Mouse (Mus musculus) heart, postnatal 10 days (tissue): Measurements from ENCODE around the gene Clps. TPM values are rescaled to one million over a fixed set of nuclear protein-coding genes. Genes with fewer than 3 reads are reported as not detected.
"Not testable (repeated sequence)": the region's sequence is repeated elsewhere in the genome, so short reads cannot be mapped to it uniquely, and the experiment has no call there.

Source experiments
- DNase-seq, 2 experiments: peaks; one replicate each; pipeline ENCODE4 v3.0.0; 2021
- intact Hi-C: fragments of 180-260 bp; cut with DNase I; formaldehyde crosslinking; loops from one replicate; pipeline ENCODE4 v1.15.1; 2025
- total RNA-seq, 2 experiments: library from RNA; stranded (reverse); gene quantifications; 2 replicates each; pipeline ENCODE4 v1.2.3; 2021

Clps gene
- total RNA-seq, 2 experiments from 2014 or later, result not detected

DNA sequence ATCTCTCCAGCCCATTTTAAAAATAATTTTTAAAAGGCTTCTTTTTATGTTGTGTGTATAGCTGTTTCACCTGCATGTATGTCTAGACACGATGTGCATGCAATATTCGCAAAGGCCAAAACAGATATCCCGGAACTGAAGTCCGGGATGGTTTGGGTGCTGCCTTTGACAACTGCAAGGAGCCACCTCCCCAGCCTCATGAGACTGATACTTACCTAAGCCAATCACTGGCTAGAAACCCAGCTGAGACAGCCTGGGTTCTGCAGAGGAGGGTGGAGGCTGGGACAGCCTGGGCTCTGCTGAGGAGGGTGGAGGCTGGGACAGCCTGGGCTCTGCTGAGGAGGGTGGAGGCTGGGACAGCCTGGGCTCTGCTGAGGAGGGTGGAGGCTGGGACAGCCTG is 6.5 kb downstream of the Clps start:
- DNase-seq, intact Hi-C loops: not testable (repeated sequence)

DNA sequence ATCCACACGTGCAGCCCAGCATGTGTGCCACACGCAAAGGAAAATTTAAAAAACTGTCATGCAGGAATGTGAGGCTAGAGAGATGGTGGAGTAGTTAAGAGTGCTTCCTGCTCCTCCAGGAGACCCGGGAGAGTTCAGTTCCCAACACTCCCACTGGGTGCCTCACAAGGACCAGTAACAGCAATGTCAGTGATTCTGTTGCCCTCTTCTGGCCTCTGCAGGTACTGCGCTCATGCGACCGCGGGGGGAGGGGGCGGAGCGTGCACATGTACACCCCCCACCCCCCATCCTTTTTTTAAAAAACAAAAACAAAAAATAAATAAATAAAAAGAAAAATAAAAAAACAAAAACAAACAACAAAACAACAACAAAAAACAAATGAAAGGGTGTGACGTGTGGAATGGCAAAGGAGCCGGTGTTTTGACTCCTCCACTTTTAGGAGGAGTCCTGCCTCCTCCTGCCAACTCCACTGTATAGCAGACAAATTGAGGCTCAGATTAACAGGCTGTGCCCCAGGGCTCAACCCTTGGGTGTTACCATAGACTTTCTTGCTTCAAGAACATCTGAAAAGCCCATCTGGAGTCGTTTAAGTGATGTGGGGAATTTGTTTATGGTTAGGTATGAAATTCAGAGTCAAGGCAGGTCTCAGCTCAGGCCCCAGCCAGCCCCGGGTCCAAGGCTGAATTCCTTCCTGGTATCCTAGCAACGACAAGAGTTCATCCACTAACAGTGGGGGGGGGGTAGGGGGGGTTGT is 7.3 kb downstream of the Clps start:
- peak; percentile 73 to 84 for DNase-seq
- intact Hi-C loops, result no loop called here

DNA sequence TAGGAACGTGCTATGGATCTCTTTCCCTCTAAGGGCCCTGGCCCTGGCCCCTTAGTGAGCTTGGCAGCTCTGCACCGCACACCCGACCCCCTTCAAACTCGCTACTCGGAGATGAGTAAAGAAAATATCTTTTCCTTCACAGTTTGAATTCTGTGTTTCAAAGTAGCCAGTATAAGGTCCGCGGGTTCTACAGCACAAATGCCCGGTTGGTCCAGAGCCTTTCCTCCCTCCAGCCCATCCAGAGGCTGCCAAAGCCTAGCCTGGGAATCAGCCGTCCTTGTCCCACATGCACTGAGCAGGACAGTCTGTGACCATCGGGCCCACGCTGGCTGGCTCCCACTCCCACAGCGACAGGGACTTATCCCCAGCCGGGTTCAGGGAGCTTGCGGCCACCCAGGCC is 11.5 kb downstream of the Clps start, which contains the start of gene Clpsl2:
Gene Clpsl2, plus strand, starts transcription at position 301 of the 400 bp plus-strand sequence.
- no peak for DNase-seq
- intact Hi-C loops, result no loop called here

DNA sequence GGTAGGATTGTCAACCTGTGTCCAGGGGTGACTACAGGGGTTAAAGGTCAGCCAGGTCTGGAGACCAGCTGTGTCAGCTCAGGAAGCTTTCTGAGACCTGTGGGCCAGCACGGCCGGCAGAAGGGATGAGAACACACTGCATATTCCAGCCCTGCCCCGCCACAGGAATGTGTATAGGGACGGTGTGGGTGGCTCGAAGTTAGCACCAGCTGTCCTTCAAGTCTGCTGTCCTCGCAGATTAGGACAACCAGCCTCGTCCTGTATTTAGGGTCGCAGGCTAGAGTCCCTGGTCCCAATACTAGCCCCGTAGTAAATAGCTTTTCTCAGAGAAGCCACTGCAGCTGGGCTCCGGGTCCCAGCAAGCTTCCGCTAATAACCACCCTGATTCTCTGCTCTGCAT is 12.0 kb downstream of the Clps start:
- intact Hi-C loops, result no loop called here
- DNase-seq, result no peak

DNA sequence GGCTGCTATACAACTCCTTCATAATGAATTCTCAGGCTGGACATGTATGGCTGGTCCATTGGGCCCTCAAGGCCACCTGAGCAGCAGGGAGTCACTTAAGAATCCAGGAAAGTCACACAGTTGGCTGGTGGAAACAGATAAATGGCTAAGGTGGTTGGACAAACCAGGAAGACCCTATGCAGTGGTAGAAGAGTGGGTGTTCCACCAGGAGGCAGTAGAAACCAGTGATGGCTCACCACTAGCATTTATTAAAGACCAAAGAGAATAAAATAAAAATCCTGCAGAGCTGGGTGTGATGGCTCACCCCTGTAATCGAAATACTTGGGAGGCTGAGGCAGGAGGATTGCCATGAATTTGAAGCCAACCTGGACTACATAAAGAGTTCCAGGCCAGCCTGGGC is 13.6 kb downstream of the Clps start:
- intact Hi-C loops, result loop anchor here (2.0 kb wide), 1 partner anchor 104 kb away; no protein-coding TSS in a partner anchor
- DNase-seq, result peak in 1 of 2 experiments; percentile 35

DNA sequence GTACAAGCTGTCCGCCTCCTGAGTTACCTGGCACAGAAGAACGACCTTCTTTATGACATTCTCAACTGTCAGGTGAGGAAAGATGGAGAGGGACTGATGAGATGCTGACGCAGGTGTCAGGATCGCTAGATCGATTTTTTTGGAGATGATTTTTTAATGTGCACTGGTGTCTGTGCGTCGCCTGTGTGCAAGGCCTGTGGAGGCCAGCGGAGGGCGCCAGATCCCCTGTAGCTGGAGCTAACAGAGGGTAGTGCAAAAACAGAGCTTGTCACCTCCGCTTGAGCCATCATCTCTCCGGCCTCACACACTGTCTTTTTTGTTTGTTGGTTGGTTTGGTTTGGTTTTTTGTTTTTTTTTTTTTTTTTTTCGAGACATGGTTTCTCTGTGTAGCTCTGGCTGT is 22.7 kb downstream of the Clps start:
- DNase-seq, result no peak
- intact Hi-C loops, result no loop called here

DNA sequence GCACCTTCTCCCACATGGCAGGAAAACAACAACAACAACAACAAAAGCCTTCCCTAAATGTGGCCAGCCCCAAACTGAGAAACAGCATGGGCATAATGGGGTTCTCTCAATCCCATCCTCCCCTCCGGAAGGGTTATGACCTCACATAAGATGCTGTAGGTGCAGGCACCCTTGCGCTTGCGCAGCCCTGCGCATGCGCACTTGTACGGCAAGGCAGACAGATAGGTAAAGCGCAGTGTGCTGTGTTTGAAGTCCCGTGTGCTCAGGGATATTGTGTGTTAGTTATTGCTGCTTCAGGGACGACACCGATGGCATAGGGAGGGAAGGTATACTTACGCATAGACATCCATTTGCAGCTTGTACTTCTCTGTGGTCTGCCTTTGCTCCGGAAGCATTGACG is 27.2 kb downstream of the Clps start:
- DNase-seq, result no peak
- intact Hi-C loops, result no loop called here

DNA sequence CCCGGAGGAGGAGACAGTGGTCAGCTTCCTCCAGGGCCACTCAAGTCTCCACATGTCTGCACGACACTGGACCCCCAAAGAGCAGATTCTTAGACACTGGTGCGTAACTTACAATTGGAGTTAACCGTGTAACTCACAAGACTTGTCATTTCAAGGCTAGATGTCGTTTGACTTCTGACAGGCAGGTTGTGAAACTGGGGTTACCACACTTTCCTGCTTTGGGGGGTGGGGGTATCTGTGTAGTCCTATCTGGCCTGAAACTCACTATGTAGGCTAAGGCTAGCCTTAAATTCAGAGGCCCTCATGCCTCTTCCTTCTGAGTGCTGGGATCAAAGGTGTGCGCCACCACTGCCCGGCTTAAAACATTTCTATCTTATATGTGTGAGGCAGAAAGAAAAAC is 28.0 kb downstream of the Clps start:
- intact Hi-C loops, result no loop called here
- DNase-seq, result no peak

DNA sequence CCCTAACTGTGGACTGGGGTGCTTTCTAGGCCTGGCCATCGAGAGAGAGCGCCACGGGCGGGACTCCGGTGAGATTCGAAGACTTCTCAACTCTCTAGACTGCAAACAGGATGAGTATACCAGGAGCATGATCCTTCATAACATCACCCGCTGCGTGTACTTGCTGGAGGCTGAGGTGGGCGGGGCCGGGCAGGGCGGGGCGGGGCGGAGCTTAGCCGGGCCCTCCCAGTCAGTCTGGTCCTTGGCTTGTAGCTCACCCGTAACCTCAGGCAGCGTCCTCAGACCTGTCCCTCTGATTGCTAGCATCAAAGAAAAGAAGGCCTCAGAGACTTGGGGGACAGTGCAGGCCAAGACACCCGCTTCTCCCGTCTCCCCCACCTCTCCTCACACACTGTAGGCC is 28.6 kb downstream of the Clps start:
- intact Hi-C loops, result no loop called here
- no peak for DNase-seq

DNA sequence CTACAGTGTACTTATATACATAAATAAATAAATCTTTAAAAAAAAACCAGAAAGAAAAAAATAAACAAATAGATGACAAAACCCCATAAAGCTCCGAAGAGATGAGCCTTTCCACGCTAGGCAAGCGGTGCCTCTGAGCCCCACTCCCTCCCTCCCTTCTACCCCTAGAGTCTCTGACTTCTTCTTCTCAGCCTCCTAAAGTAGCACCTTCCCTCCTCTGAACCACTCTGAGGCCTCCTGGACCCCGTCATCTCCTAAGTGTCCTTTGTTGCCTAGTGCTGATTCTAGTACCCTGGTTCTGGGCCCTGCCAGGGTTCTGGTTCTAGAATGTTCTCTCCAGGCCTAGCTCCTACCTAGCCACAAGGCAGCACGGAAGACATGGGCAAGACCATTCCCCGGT is 30.1 kb downstream of the Clps start, which contains the start of gene Armc12:
Gene Armc12, plus strand, starts transcription at position 301 of the 400 bp plus-strand sequence.
- DNase-seq, result no peak
- intact Hi-C loops, result no loop called here

DNA sequence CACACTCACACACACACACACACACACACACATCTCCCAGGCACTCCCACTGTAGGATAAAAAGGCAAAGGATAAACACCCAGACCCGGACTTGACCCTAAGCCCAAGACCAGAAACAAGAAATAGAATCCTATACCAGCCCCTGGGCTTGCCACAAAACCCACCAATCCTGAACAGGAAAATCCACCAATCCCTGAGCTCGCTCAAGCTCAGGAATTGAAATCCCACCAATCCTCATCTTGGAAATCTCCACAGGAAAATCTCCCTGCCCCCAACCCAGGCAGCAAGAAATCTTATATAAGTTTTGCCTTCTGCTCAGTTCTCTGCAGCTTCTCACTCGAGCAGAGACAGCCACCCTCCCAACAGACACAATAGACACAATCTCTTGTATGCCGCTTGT is 31.4 kb downstream of the Clps start:
- no peak for DNase-seq
- intact Hi-C loops, result loop anchor here (10.0 kb wide), 1 partner anchor 304 kb away; no protein-coding TSS in a partner anchor

DNA sequence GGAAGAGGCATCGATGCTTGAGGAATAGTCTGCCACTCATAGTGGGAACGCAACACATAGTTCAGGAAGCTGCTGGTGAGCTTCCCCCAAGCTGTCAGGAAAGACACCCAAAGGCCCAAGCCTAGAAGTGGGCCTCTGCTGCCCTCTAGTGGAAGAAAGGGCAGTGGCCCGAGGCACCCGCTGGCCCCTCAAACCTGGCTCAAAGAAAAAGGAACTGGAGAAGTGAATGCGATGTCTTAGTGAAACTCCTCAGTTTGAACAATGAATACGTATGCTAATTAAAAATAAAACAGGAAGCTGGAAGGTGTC is 32.6 kb downstream of the Clps start:
- DNase-seq, result peak; percentile 91 to 93
- intact Hi-C loops, result loop anchor here (1.0 to 10.0 kb wide), 3 partner anchors 121 to 303 kb away; no protein-coding TSS in a partner anchor

DNA sequence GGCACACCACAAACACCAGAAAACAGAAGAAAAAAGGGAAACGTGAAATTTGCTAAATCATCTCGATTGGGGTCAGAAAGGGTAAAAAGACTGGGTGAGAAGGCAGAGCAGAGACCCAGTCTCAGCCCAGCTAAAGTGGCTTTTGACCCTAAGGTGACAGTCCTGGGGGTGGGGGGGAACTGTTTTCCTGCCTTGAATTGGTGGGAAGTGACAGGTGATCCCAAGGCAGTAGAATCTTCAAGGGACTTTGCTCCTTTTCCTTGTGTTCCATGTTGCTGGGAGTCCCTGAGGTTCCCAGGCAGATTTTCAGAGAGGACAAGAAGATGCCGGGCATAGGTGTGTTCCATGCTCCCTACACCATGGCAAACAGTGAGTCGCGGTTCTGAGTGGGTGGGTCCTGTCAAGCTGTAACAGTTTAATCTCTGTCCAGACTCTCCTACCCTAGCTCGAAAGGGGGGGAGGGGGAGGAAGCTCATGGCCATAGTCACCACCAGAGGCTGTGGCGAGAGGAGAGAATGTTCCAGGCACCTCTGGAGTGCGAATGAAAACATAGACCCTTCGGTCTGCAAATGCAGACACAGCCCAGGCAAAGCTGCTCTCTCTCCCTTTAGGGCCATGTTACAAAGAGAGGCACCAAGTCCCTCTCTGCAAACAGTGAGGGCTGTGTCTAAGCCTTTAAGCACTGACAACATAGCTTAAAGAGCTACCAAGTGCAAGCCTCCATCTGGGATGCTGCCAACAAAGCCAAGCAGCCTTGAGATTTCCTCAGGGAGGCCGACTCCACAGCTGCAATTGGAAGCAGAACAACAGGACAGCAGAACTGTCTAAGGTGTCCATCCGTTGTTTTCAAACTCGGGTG is 33.2 kb downstream of the Clps start:
- intact Hi-C loops, result loop anchor here (1.0 to 10.0 kb wide), 3 partner anchors 120 to 303 kb away; no protein-coding TSS in a partner anchor
- no peak for DNase-seq

DNA sequence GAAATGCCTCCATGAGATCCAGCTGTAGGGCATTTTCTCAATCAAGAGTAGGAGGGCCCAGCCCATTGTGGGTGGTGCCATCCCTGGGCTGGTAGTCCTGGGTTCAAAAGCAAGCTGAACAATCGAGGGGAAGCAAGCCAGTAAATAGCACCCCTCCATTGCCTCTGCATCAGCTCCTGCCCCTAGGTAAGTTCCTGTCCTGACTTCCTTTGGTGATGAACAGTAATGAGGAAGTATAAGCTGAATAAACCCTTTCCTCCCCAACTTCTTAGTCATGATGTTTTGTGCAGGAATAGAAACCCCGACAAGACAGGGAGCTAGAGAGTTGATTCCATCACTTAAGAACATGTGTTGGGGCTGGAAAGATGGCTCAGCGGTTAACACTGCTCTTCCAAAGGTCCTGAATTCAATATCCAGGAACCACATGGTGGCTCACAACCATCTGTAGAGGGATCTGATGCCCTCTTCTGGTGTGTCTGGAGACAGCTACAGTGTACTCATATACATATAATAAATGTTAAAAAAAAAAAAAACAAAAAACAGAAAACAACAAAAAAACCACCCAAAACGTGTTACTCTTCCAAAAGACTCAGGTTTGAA is 35.6 kb downstream of the Clps start:
- DNase-seq, result no peak
- intact Hi-C loops, result loop anchor here (1.0 to 10.0 kb wide), 3 partner anchors 40 to 300 kb away; no protein-coding TSS in a partner anchor

DNA sequence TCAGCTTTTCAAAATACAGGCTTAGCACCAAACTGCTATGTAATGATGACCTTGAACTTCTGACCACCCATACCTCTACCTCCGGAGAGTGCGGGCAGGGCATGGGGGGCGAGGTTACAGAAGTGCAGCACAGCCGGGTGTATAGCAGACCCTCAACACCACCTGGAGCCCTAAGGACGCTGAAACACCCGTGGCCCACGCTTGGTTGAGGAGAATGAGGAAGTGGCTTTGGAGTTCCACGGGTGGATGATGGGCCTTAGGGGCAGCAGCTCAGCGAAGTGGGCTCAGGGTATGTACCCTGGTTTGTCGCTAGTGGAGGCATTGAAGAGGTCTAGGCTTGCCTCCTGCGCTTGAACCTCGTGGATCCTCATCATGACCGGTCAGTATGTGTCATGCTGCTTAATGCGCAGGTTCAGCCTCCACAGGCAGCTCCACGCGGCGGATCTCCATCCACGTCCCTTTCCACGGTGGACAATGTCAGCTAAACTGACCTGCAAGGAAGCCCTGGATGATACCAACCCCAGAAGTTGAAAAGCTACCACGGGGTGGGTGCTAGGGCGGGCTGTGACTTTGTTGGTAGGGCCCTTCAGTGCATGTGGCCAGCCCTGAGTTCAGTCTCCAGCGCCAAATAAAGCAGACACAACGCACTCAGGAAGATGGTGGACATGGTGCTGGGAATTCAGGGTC is 36.4 kb downstream of the Clps start:
- no peak for DNase-seq
- intact Hi-C loops, result loop anchor here (1.0 to 10.0 kb wide), 3 partner anchors 39 to 299 kb away; no protein-coding TSS in a partner anchor

DNA sequence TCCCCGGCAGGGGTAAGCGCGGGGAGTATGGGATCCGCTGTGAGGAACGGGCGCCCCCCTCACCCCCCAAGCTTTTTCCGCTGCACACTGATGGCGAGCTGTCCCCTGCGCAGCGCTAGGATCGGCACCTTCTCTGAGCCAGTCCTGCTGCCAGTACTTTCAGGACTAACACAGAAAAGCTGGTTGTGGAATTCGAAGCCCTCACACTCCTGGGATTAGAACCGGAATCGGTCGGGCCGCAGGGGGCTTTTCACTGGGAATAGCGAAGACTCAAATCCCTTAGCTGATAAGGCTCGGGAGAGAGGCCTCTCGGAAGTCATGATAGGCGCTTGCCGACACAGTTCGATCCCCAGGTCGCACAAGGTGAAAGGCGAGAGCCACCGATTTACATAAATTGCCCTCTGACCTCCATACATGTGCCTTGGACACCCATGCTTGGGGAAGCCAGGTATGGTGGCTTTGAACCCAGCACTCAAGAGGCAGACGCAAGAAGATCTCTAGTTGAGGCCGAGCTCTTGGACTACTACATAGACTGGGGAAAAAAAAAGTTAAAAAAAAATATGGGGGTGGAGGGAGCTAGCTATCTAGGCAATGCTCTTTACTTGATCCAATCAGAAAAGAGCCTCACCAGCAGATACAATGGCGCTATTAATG is 37.1 kb downstream of the Clps start:
- DNase-seq, result no peak
- intact Hi-C loops, result loop anchor here (1.0 to 10.0 kb wide), 3 partner anchors 39 to 299 kb away; no protein-coding TSS in a partner anchor

DNA sequence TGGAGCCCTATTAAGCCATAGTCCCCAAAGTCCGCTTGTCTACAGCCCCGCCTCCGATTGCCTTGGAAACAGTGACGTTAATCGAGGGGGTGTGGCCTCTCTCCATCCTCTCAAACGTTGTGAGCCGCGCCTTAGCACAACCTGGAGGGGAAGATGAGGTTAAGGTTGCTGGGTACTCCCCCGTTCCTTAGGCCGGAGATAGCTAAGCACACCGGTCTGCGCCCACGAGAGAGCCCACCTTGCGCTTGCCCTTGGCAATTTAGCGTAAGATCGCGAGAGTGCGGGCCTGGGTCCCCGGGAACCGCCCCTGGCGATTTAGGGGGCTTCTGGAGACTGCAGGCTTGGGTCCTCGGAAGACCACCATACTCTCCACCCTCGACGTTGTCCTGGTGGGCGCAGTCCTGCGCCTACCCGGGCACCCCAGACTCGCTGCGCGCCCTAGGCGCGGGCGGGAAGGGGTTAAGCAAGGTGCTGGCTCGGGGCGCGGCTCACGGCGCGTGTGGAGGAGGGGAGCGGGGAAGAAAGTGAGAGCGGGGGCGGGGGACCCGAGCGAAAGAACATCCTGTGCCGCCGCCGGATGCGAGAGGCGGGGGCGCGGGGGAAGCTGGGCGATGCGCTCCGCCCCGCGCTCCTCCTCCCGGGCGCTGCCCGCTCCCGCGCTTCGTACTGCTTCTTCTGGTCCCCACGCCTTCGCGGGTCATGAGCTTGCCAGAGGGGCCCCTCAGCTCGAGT is 37.8 kb downstream of the Clps start:
- intact Hi-C loops, result loop anchor here (10.0 kb wide), 1 partner anchor 298 kb away; no protein-coding TSS in a partner anchor

DNA sequence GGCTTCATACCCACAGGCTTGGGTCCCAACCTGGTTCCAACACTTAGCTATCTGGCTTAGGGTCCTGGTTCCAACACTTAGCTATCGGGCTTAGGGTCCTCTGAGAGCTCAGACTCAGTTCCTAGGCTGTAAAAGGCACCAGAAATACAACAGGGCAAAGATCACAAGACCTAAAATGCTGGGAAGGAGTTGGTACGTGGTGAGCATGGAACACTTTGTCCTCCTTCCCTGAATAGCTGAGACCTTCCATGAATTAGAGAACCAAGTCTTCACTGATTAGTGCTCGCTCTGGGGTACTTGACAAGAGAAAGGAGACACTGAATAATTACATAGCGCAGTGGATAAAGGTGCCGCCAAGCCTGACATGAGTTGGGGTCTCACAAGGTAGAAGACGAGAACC is 38.6 kb downstream of the Clps start:
- DNase-seq, result no peak
- intact Hi-C loops, result loop anchor here (10.0 kb wide), 1 partner anchor 297 kb away; no protein-coding TSS in a partner anchor

More for the DNA sequence above, 37.8 kb downstream of the Clps start:
- peak; percentile 90 to 94 for DNase-seq
